Mouse (Mus musculus): ENCODE measurements around the gene Pcsk6.

DNA sequence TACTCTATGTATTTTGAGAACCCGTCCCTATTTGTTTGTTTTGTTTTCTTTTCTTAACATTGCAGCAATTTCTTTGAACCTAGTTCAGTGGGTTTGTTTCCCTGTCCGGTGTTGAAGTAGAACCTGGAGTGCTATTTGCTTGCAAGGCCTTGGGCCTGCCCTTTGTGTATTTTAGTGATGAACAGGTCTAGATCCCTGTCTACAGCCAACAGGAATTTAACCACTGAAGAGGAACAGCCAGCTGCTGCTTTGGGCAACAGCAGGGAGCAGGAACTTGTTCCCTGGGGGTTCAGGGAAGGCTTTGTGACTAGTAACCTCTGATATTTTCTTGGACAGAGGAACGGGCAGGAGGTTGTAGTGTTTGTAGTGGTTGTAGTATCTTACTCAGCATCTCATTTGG is 15.1 kb downstream of the Pcsk6 start:
- TF ChIP-seq CTCF (IDR thresholded peaks at IDR 0.05; ENCODE audit: low read depth), result no peak
- TF ChIP-seq EP300 (optimal IDR thresholded peaks at IDR 0.05), result no peak
